Mouse (Mus musculus) lung, postnatal 0 days (tissue): ENCODE measurements around the gene Gria1. TPM values are rescaled to one million over a fixed set of nuclear protein-coding genes. Genes with fewer than 3 reads are reported as not detected.

Experiments
- ATAC-seq: fragments of 200-750 bp; cut with Nextera tagmentation; 2 replicates; pipeline ENCODE4 v1.8.0; 2017; ENCODE audit warnings: moderate library complexity
- DNase-seq: peaks from one replicate; pipeline ENCODE4 v3.0.0-alpha.2; 2016; ENCODE audit warnings: low spot score
- H3K27ac ChIP-seq: fragments of 300-500 bp; sonication (generic); 2 replicates; pipeline ENCODE4 v1.5.1; 2014; ENCODE audit warnings: antibody characterized with exemption, mild to moderate bottlenecking, low read length, mixed read lengths
- H3K27me3 ChIP-seq: fragments of 300-500 bp; sonication (generic); replicated peaks from 2 replicates; pipeline ENCODE4 v1.6.1; 2014; ENCODE audit warnings: low read length, mixed read lengths; ENCODE audit not compliant: insufficient read depth
- H3K36me3 ChIP-seq: fragments of 300-500 bp; sonication (generic); 2 replicates; pipeline ENCODE4 v1.6.1; 2014; ENCODE audit warnings: low read length, mixed read lengths; ENCODE audit not compliant: insufficient read depth
- H3K4me1 ChIP-seq: fragments of 300-500 bp; sonication (generic); 2 replicates; pipeline ENCODE4 v1.6.1; 2014; ENCODE audit warnings: antibody characterized with exemption, low read depth, low read length, mixed read lengths; ENCODE audit not compliant: insufficient read depth
- H3K4me2 ChIP-seq: fragments of 300-500 bp; sonication (generic); replicated peaks from 2 replicates; pipeline ENCODE4 v1.6.1; 2014; ENCODE audit warnings: low read depth, mild to moderate bottlenecking, low read length, moderate library complexity, mixed read lengths
- H3K4me3 ChIP-seq: fragments of 300-500 bp; sonication (generic); 2 replicates; pipeline ENCODE4 v1.5.1; 2014; ENCODE audit warnings: low read depth, low read length
- H3K9ac ChIP-seq: fragments of 300-500 bp; sonication (generic); replicated peaks from 2 replicates; pipeline ENCODE4 v1.6.1; 2014; ENCODE audit warnings: low read depth, mild to moderate bottlenecking
- H3K9me3 ChIP-seq: fragments of 300-500 bp; sonication (generic); 2 replicates; pipeline ENCODE4 v1.6.1; 2016; ENCODE audit warnings: low read length, mixed read lengths
- CTCF ChIP-seq: IDR thresholded peaks from 2 replicates; pipeline ENCODE4 v1.5.1; 2016; ENCODE audit warnings: antibody characterized with exemption, mild to moderate bottlenecking
- EP300 ChIP-seq: IDR thresholded peaks from 2 replicates; pipeline ENCODE4 v1.6.1; 2016; ENCODE audit warnings: antibody characterized with exemption, mild to moderate bottlenecking, control low read depth
- WGBS: fragments of 180-500 bp; shearing (Covaris S2); extraction: QIAGEN DNeasy Blood & Tissue Kit; methylation state at CpG from one replicate; pipeline ENCODE4 v1.1.7; 2014; 5-methylcytosine and 5-hydroxymethylcytosine counted together
- polyA plus RNA-seq: library from polyadenylated mRNA; unstranded; fragments of >200 nt; fragmentation: Nextera tagmentation; extraction: Ambion mirVana; gene quantifications from 2 replicates; pipeline ENCODE4 v1.2.1, GENCODE M21; 2015

Gene Gria1
- polyA plus RNA-seq, 1 experiment from 2014 or later: 1.2 TPM

- 45% methylated on average over 10 of the region's 10 CpGs for WGBS
- DNase-seq (peak; percentile 64), ATAC-seq (peak; percentile 85)
- no peak overlapping the region for H3K27ac ChIP-seq
- no peak overlapping the region for H3K4me3 ChIP-seq
- H3K27me3 ChIP-seq: no peaks in the 10 kb centered on the region
- H3K9me3 ChIP-seq: 0 out of 2 replicates have a peak, but pooled peaks cover under 1% of the 10 kb centered on the region
- H3K4me2 ChIP-seq: no peak overlapping the region
- H3K4me1 ChIP-seq: no peaks in the 10 kb centered on the region
- H3K36me3 ChIP-seq: no peaks in the 10 kb centered on the region
- no peak for TF ChIP-seq EP300
- no peak for TF ChIP-seq CTCF
- H3K9ac ChIP-seq: no peak overlapping the region
Measured at GRCm38 (mm10) chr11:57201245-57201976, 190.2 kb downstream of the Gria1 start.

- no peak overlapping the region for H3K27ac ChIP-seq
- DNase-seq (peak; percentile 30), ATAC-seq (no peak)
- H3K36me3 ChIP-seq: no peaks in the 10 kb centered on the region
- H3K4me2 ChIP-seq: no peak overlapping the region
- 42% methylated on average over 6 of the region's 6 CpGs for WGBS
- H3K27me3 ChIP-seq: no peaks in the 10 kb centered on the region
- no peak overlapping the region for H3K4me3 ChIP-seq
- TF ChIP-seq CTCF (0 out of 2 replicates have a peak, but pooled peaks have one; percentile 10), EP300 (no peak)
- H3K9me3 ChIP-seq: no peaks in the 10 kb centered on the region
- H3K4me1 ChIP-seq: no peaks in the 10 kb centered on the region
- no peak overlapping the region for H3K9ac ChIP-seq
Measured at GRCm38 (mm10) chr11:57204371-57204770, 193.2 kb downstream of the Gria1 start.

- no peak for TF ChIP-seq EP300
- no peak for ATAC-seq
- H3K4me2 ChIP-seq: no peak overlapping the region
- no peak overlapping the region for H3K27ac ChIP-seq
- no peaks in the 10 kb centered on the region for H3K36me3 ChIP-seq
- H3K4me1 ChIP-seq: no peaks in the 10 kb centered on the region
- no peaks in the 10 kb centered on the region for H3K27me3 ChIP-seq
- H3K9ac ChIP-seq: no peak overlapping the region
- no peaks in the 10 kb centered on the region for H3K9me3 ChIP-seq
- no peak overlapping the region for H3K4me3 ChIP-seq
- no peak for DNase-seq
Measured at GRCm38 (mm10) chr11:57207260-57207659, 196.1 kb downstream of the Gria1 start.

GRCm38 (mm10) chr11:57214079-57214478, 202.9 kb downstream of the Gria1 start:
- ATAC-seq (no peak), DNase-seq (no peak)
- no peaks in the 10 kb centered on the region for H3K9me3 ChIP-seq
- no peak overlapping the region for H3K27ac ChIP-seq
- 91% methylated on average over 7 of the region's 7 CpGs for WGBS
- no peak overlapping the region for H3K4me2 ChIP-seq
- no peak for TF ChIP-seq EP300
- no peak for TF ChIP-seq CTCF
- no peaks in the 10 kb centered on the region for H3K27me3 ChIP-seq
- H3K9ac ChIP-seq: no peak overlapping the region
- no peak overlapping the region for H3K4me3 ChIP-seq
- no peaks in the 10 kb centered on the region for H3K36me3 ChIP-seq
- no peaks in the 10 kb centered on the region for H3K4me1 ChIP-seq

GRCm38 (mm10) chr11:57214583-57214982, 203.4 kb downstream of the Gria1 start:
- Histone ChIP-seq H3K4me1 (no peaks in the 10 kb centered on the region), H3K9me3 (no peaks in the 10 kb centered on the region), H3K27me3 (no peaks in the 10 kb centered on the region), H3K36me3 (no peaks in the 10 kb centered on the region), H3K9ac (no peak overlapping the region), H3K4me2 (no peak overlapping the region), H3K4me3 (no peak overlapping the region), H3K27ac (no peak overlapping the region)
- 81% methylated on average over 5 of the region's 5 CpGs for WGBS
- ATAC-seq (no peak), DNase-seq (no peak)
- TF ChIP-seq CTCF (no peak), EP300 (no peak)

- ATAC-seq: no peak
- Histone ChIP-seq H3K4me2 (no peak overlapping the region), H3K9me3 (no peaks in the 10 kb centered on the region), H3K9ac (no peak overlapping the region), H3K36me3 (no peaks in the 10 kb centered on the region), H3K27me3 (no peaks in the 10 kb centered on the region), H3K4me1 (no peaks in the 10 kb centered on the region), H3K27ac (no peak overlapping the region), H3K4me3 (no peak overlapping the region)
- WGBS: 71% methylated on average over 8 of the region's 8 CpGs
- no peak for DNase-seq
- TF ChIP-seq EP300 (no peak), CTCF (no peak)
Measured at GRCm38 (mm10) chr11:57222797-57223569, 211.8 kb downstream of the Gria1 start.
